Mouse (Mus musculus) CH12.LX (cell line): ENCODE data around the gene Zfr2. TPM values are rescaled to one million over a fixed set of nuclear protein-coding genes. Genes with fewer than 3 reads are reported as not detected.

ENCODE experiments used
- DNase-seq: peaks from one replicate; pipeline ENCODE4 v3.0.0-alpha.2; 2013; ENCODE audit errors: extremely low read depth
- H3K27ac ChIP-seq: 2 replicates; pipeline ENCODE4 v1.5.1; 2012; ENCODE audit warnings: low read depth, mild to moderate bottlenecking, control low read depth, moderate library complexity; ENCODE audit not compliant: insufficient read depth
- H3K27me3 ChIP-seq: replicated peaks from 2 replicates; pipeline ENCODE3; 2012; ENCODE audit warnings: inconsistent platforms
- H3K36me3 ChIP-seq, 2 experiments: replicated peaks in 1 of 2; 2 replicates each; pipeline versions ENCODE3 to v1.6.1; 2012; ENCODE audit warnings: inconsistent platforms in 1 of 2, low read length in 1 of 2, mild to moderate bottlenecking in 1 of 2, mixed read lengths in 1 of 2, moderate library complexity in 1 of 2; ENCODE audit not compliant: control insufficient read depth in 1 of 2, insufficient read depth in 1 of 2
- H3K4me1 ChIP-seq, 2 experiments: 2 replicates each; pipeline ENCODE4 v1.6.1; 2012; ENCODE audit warnings: inconsistent platforms in 1 of 2, moderate library complexity in 1 of 2; ENCODE audit not compliant: insufficient read depth in 2 of 2, control insufficient read depth in 1 of 2
- H3K4me2 ChIP-seq: 2 replicates; pipeline ENCODE4 v1.6.1; 2012; ENCODE audit warnings: low read depth, mild to moderate bottlenecking, control low read depth; ENCODE audit not compliant: poor library complexity, insufficient read depth, severe bottlenecking
- H3K4me3 ChIP-seq, 3 experiments: fragments of 150-350 bp in 1 of 3; sonication (generic) in 1 of 3; replicated peaks in 1 of 3; 2 replicates each; pipeline versions ENCODE3 to v1.5.1; 2011 to 2012; ENCODE audit warnings: low read depth in 2 of 3, low read length in 2 of 3, mild to moderate bottlenecking in 2 of 3, moderate library complexity in 2 of 3, control low read depth in 1 of 3, improper control_type of control experiment in 1 of 3, inconsistent platforms in 1 of 3, mixed read lengths in 1 of 3; ENCODE audit not compliant: poor library complexity in 1 of 3
- H3K79me2 ChIP-seq: replicated peaks from 2 replicates; pipeline ENCODE4 v1.6.1; 2012; ENCODE audit warnings: mild to moderate bottlenecking, moderate library complexity; ENCODE audit not compliant: control insufficient read depth, poor library complexity, insufficient read depth, severe bottlenecking; ENCODE audit errors: extremely low read depth
- H3K9ac ChIP-seq: 2 replicates; pipeline ENCODE4 v1.6.1; 2012; ENCODE audit warnings: low read depth, mild to moderate bottlenecking, control low read depth, moderate library complexity; ENCODE audit not compliant: insufficient read depth
- H3K9me3 ChIP-seq: replicated peaks from 2 replicates; pipeline ENCODE3; 2012; ENCODE audit warnings: low read length, inconsistent platforms, mixed read lengths
- BHLHE40 ChIP-seq: IDR thresholded peaks from 2 replicates; pipeline ENCODE4 v1.6.1; 2011; ENCODE audit warnings: mild to moderate bottlenecking, low read depth, low read length, improper control_type of control experiment
- CHD1 ChIP-seq: IDR thresholded peaks from 2 replicates; pipeline ENCODE4 v1.6.1; 2012; ENCODE audit warnings: low read depth, low read length, improper control_type of control experiment, inconsistent platforms
- CHD2 ChIP-seq: IDR thresholded peaks from 2 replicates; pipeline ENCODE4 v1.6.1; 2011; ENCODE audit warnings: low read length, improper control_type of control experiment
- CTCF ChIP-seq, 2 experiments: IDR thresholded peaks in 1 of 2; conservative IDR thresholded peaks in 1 of 2; 2 replicates each; pipeline ENCODE4 v1.5.1; 2011 to 2012; ENCODE audit warnings: low read depth in 2 of 2, low read length in 2 of 2, improper control_type of control experiment in 1 of 2, inconsistent platforms in 1 of 2, mild to moderate bottlenecking in 1 of 2, moderate library complexity in 1 of 2
- ELF1 ChIP-seq: IDR thresholded peaks from 2 replicates; pipeline ENCODE4 v1.6.1; 2014; ENCODE audit warnings: low read depth, mild to moderate bottlenecking, inconsistent platforms, low read length, improper control_type of control experiment
- HCFC1 ChIP-seq: IDR thresholded peaks from 2 replicates; pipeline ENCODE4 v1.6.1; 2012; ENCODE audit warnings: low read depth, mild to moderate bottlenecking, inconsistent platforms, low read length, improper control_type of control experiment
- JUND ChIP-seq: conservative IDR thresholded peaks from 2 replicates; pipeline ENCODE4 v1.6.1; 2011; ENCODE audit warnings: low read depth, low read length, improper control_type of control experiment
- MAFK ChIP-seq: IDR thresholded peaks from 2 replicates; pipeline ENCODE4 v1.6.1; 2011; ENCODE audit warnings: low read length, improper control_type of control experiment; ENCODE audit not compliant: insufficient replicate concordance
- MAX ChIP-seq: IDR thresholded peaks from 2 replicates; pipeline ENCODE4 v1.6.1; 2011; ENCODE audit warnings: low read length, improper control_type of control experiment
- MAZ ChIP-seq: IDR thresholded peaks from 2 replicates; pipeline ENCODE4 v1.6.1; 2012; ENCODE audit warnings: low read depth, mild to moderate bottlenecking, inconsistent platforms, low read length, improper control_type of control experiment, moderate library complexity
- MEF2A ChIP-seq: IDR thresholded peaks from 2 replicates; pipeline ENCODE4 v1.6.1; 2014; ENCODE audit warnings: low read depth, mild to moderate bottlenecking, inconsistent platforms, low read length, improper control_type of control experiment, borderline replicate concordance
- MYC ChIP-seq: IDR thresholded peaks from 2 replicates; pipeline ENCODE4 v1.6.1; 2011; ENCODE audit warnings: low read depth, mild to moderate bottlenecking, improper control_type of control experiment, low read length
- NELFE ChIP-seq: IDR thresholded peaks from 2 replicates; pipeline ENCODE4 v1.6.1; 2011; ENCODE audit warnings: low read depth, low read length, improper control_type of control experiment
- NRF1 ChIP-seq: IDR thresholded peaks from 2 replicates; pipeline ENCODE4 v1.6.1; 2014; ENCODE audit warnings: low read depth, mild to moderate bottlenecking, inconsistent platforms, low read length, improper control_type of control experiment, moderate library complexity
- PAX5 ChIP-seq: IDR thresholded peaks from 2 replicates; pipeline ENCODE4 v1.6.1; 2012; ENCODE audit warnings: low read length, inconsistent platforms, mixed read lengths
- RAD21 ChIP-seq: IDR thresholded peaks from 2 replicates; pipeline ENCODE4 v1.6.1; 2011; ENCODE audit warnings: low read depth, mild to moderate bottlenecking, low read length, improper control_type of control experiment, moderate library complexity
- RCOR1 ChIP-seq: conservative IDR thresholded peaks from 2 replicates; pipeline ENCODE4 v1.6.1; 2012; ENCODE audit warnings: low read depth, mild to moderate bottlenecking, inconsistent platforms, low read length, improper control_type of control experiment
- SMC3 ChIP-seq: IDR thresholded peaks from 2 replicates; pipeline ENCODE4 v1.6.1; 2011; ENCODE audit warnings: low read depth, low read length, improper control_type of control experiment
- TBP ChIP-seq: conservative IDR thresholded peaks from 2 replicates; pipeline ENCODE4 v1.6.1; 2011; ENCODE audit warnings: low read depth, low read length, improper control_type of control experiment
- USF1 ChIP-seq: IDR thresholded peaks from 2 replicates; pipeline ENCODE4 v1.6.1; 2014; ENCODE audit warnings: low read depth, mild to moderate bottlenecking, inconsistent platforms, low read length, improper control_type of control experiment
- ZKSCAN1 ChIP-seq: IDR thresholded peaks from 2 replicates; pipeline ENCODE4 v1.6.1; 2012; ENCODE audit warnings: low read depth, inconsistent platforms, low read length, improper control_type of control experiment, borderline replicate concordance
- ZNF384 ChIP-seq: IDR thresholded peaks from 2 replicates; pipeline ENCODE4 v1.6.1; 2012; ENCODE audit warnings: low read depth, low read length, improper control_type of control experiment, inconsistent platforms
- dilution Hi-C: fragments of 300-500 bp; cut with MboI; formaldehyde crosslinking; loops from 2 replicates; pipeline ENCODE4 v1.14.3; 2020; ENCODE audit warnings: low sequenced_read_pairs; ENCODE audit not compliant: extremely low pct_unique_long_range_greater_than_20kb, extremely low pct_ligation_motif_present
- in situ Hi-C: fragments of 300-500 bp; cut with MboI; formaldehyde crosslinking; loops from 3 replicates; pipeline ENCODE4 v1.14.3; 2019; ENCODE audit warnings: low sequenced_read_pairs, low pct_ligation_motif_present, low pct_unique_long_range_greater_than_20kb, mixed read lengths
- polyA plus RNA-seq: library from polyadenylated mRNA; unstranded; fragments of >175 nt; gene quantifications from 2 replicates; pipeline ENCODE4 v1.2.1, GENCODE M21; 2012; ENCODE audit warnings: low read depth; ENCODE audit not compliant: insufficient read length
- total RNA-seq, 2 experiments: library from RNA; depleted of rRNA; stranded (reverse); fragments of 300-350 nt in 1 of 2; fragments of >200 nt in 1 of 2; gene quantifications; 2 replicates each; pipeline ENCODE4 v1.2.3; 2012 to 2014

Zfr2 gene
- total and polyA plus RNA-seq, 3 experiments = 1.0 to 13.5 (median 2.4) TPM

- TF ChIP-seq TBP (peak; percentile 59; the same call in 1 of the 2 replicates), ELF1 (peak; percentile 79), SMC3 (peak; percentile 85), MEF2A (peak; percentile 75), RAD21 (peak; percentile 90)
These were observed 59.8 kb downstream of the Zfr2 start, which contains the start of gene Pip5k1c (continued) for GRCm38 (mm10) chr10:81292554-81293333.

GRCm38 (mm10) chr10:81293334-81294030 lies 60.5 kb downstream of the Zfr2 start:
- no peak for DNase-seq
- H3K4me1 ChIP-seq = peaks cover 32 to 80% of the 10 kb centered on the region in 2 experiments
- peaks cover 0 to 21% of the 10 kb centered on the region in 2 experiments for H3K36me3 ChIP-seq
- peak overlapping the region; percentile 82 to 89 (median 85) for H3K4me3 ChIP-seq
- peaks cover 46% of the 10 kb centered on the region for H3K79me2 ChIP-seq
- 0 out of 2 replicates have a peak, but pooled peaks have one; percentile 4 for TF ChIP-seq CHD1
- no peak for TF ChIP-seq BHLHE40
- no peak for TF ChIP-seq CTCF (conservative IDR thresholded peaks at IDR 0.05 in 1 of 2, IDR thresholded peaks at IDR 0.05 in 1 of 2; ENCODE audit: low read depth in 2 of 2, low read length in 2 of 2)
- no peaks in the 10 kb centered on the region for H3K27me3 ChIP-seq
- peak overlapping the region; percentile 62 for H3K9ac ChIP-seq
- in situ Hi-C loops (loop anchor here (5.0 kb wide), 1 partner anchor 49 kb away; the partner anchor contains the start of gene Gipc3), dilution Hi-C loops (no loop called here)
- peak overlapping the region; percentile 59 for H3K4me2 ChIP-seq
- H3K27ac ChIP-seq = no peak overlapping the region
- no peaks in the 10 kb centered on the region for H3K9me3 ChIP-seq

GRCm38 (mm10) chr10:81294442-81294841 lies 61.5 kb downstream of the Zfr2 start:
- Histone ChIP-seq H3K4me1 (peaks cover 42 to 82% of the 10 kb centered on the region in 2 experiments), H3K36me3 (peaks cover 0 to 21% of the 10 kb centered on the region in 2 experiments), H3K4me2 (peak overlapping the region; percentile 59), H3K27me3 (no peaks in the 10 kb centered on the region), H3K27ac (no peak overlapping the region), H3K9me3 (no peaks in the 10 kb centered on the region), H3K9ac (no peak overlapping the region), H3K79me2 (peaks cover 53% of the 10 kb centered on the region), H3K4me3 (peak overlapping the region; percentile 23 to 85 (median 82))
- in situ Hi-C loops (loop anchor here (5.0 kb wide), 1 partner anchor 48 kb away; the partner anchor contains the start of gene Gipc3), dilution Hi-C loops (no loop called here)
- no peak for TF ChIP-seq ZNF384
- no peak for TF ChIP-seq CTCF (conservative IDR thresholded peaks at IDR 0.05 in 1 of 2, IDR thresholded peaks at IDR 0.05 in 1 of 2; ENCODE audit: low read depth in 2 of 2, low read length in 2 of 2)
- no peak for TF ChIP-seq HCFC1
- no peak for TF ChIP-seq PAX5
- no peak for TF ChIP-seq ZKSCAN1
- TF ChIP-seq RCOR1 = no peak
- TF ChIP-seq JUND = no peak
- no peak for TF ChIP-seq MAX
- no peak for TF ChIP-seq RAD21
- no peak for TF ChIP-seq USF1
- no peak for TF ChIP-seq MYC
- no peak for TF ChIP-seq NELFE
- no peak for TF ChIP-seq MAZ
- no peak for TF ChIP-seq CHD2
- TF ChIP-seq MAFK = no peak
- TF ChIP-seq NRF1 = no peak
- DNase-seq = no peak
